Mouse (Mus musculus): ENCODE measurements at regions not wholly inside any gene's neighbourhood (a gene's known extent, or its start where the extent isn't known, plus 50 kb on each side); places are given as distances from the start of the nearest gene placed in this dataset.

GRCm38 (mm10) chr19:25729103-25729502 lies 56.9 kb downstream of the Dmrt2 start:
- no peak for DNase-seq (ENCODE audit: low spot score)

- DNase-seq (ENCODE audit: low spot score), result no peak
These were observed 57.4 kb downstream of the Dmrt2 start for GRCm38 (mm10) chr19:25729633-25730032.

GRCm38 (mm10) chr19:25778455-25778854 lies 106.2 kb downstream of the Dmrt2 start:
- no peak for DNase-seq (ENCODE audit: low spot score)

- no peak for DNase-seq (ENCODE audit: low spot score)
These were observed 107.1 kb downstream of the Dmrt2 start for GRCm38 (mm10) chr19:25779356-25779755.

- DNase-seq (ENCODE audit: low spot score), result no peak
These were observed 109.1 kb downstream of the Dmrt2 start for GRCm38 (mm10) chr19:25781314-25781713.

GRCm38 (mm10) chr19:25802692-25803091 lies 130.5 kb downstream of the Dmrt2 start:
- DNase-seq (ENCODE audit: low spot score), result no peak

GRCm38 (mm10) chr19:25805351-25805750 lies 133.1 kb downstream of the Dmrt2 start:
- no peak for DNase-seq (ENCODE audit: low spot score)

GRCm38 (mm10) chr19:25813651-25814050 lies 141.4 kb downstream of the Dmrt2 start:
- no peak for DNase-seq (ENCODE audit: low spot score)

GRCm38 (mm10) chr19:25845158-25845557 lies 172.9 kb downstream of the Dmrt2 start:
- DNase-seq (ENCODE audit: low spot score), result no peak

- no peak for DNase-seq (ENCODE audit: low spot score)
These were observed 184.1 kb downstream of the Dmrt2 start for GRCm38 (mm10) chr19:25856344-25856743.

- no peak for DNase-seq (ENCODE audit: low spot score)
These were observed 191.1 kb downstream of the Dmrt2 start for GRCm38 (mm10) chr19:25863312-25863711.

- no peak for DNase-seq (ENCODE audit: low spot score)
These were observed 234.5 kb downstream of the Dmrt2 start for GRCm38 (mm10) chr19:25906721-25907120.

GRCm38 (mm10) chr19:25922052-25922451 lies 249.8 kb downstream of the Dmrt2 start:
- no peak for DNase-seq (ENCODE audit: low spot score)

GRCm38 (mm10) chr19:25922806-25923205 lies 250.6 kb downstream of the Dmrt2 start:
- DNase-seq (ENCODE audit: low spot score), result no peak

GRCm38 (mm10) chr19:25923727-25924384 lies 251.6 kb downstream of the Dmrt2 start:
- no peak for DNase-seq (ENCODE audit: low spot score)

GRCm38 (mm10) chr19:25924385-25924769 lies 252.2 kb downstream of the Dmrt2 start:
- no peak for DNase-seq (ENCODE audit: low spot score)

GRCm38 (mm10) chr19:25927220-25927619 lies 255.0 kb downstream of the Dmrt2 start:
- no peak for DNase-seq (ENCODE audit: low spot score)

- DNase-seq (ENCODE audit: low spot score), result no peak
These were observed 265.1 kb downstream of the Dmrt2 start for GRCm38 (mm10) chr19:25937343-25937742.

- DNase-seq (ENCODE audit: low spot score), result no peak
These were observed 299.0 kb downstream of the Dmrt2 start for GRCm38 (mm10) chr19:25971210-25971609.

GRCm38 (mm10) chr19:25975202-25975601 lies 303.0 kb downstream of the Dmrt2 start:
- DNase-seq (ENCODE audit: low spot score), result no peak

GRCm38 (mm10) chr19:25980308-25980707 lies 308.1 kb downstream of the Dmrt2 start:
- no peak for DNase-seq (ENCODE audit: low spot score)

- DNase-seq (ENCODE audit: low spot score), result no peak
These were observed 342.5 kb downstream of the Dmrt2 start for GRCm38 (mm10) chr19:26014620-26015180.

GRCm38 (mm10) chr19:26021141-26021540 lies 348.9 kb downstream of the Dmrt2 start:
- DNase-seq (ENCODE audit: low spot score), result no peak

GRCm38 (mm10) chr19:26026103-26026502 lies 353.9 kb downstream of the Dmrt2 start:
- no peak for DNase-seq (ENCODE audit: low spot score)
